Mouse (Mus musculus) E14TG2a.4 (cell line): Measurements from ENCODE around the gene Klhdc4.

ENCODE experiments used
- CTCF ChIP-seq: conservative IDR thresholded peaks from 2 replicates; pipeline ENCODE4 v1.5.1; 2014; ENCODE audit warnings: low read length
- POU5F1 ChIP-seq: IDR thresholded peaks from 2 replicates; pipeline ENCODE4 v1.6.1; 2014; ENCODE audit warnings: low read length, borderline replicate concordance

GRCm38 (mm10) chr8:121786542-121786941, 42.8 kb downstream of the Klhdc4 start:
- TF ChIP-seq CTCF (no peak), POU5F1 (no peak)
